ENCODE assay signal across 12 mouse cellular contexts in genomic region chr6:84209736-84210434, GRCm38 (mm10).
DNase-seq lines count a peak whose midpoint lies in the region; ATAC-seq and TF ChIP-seq lines count a peak whose summit lies in the region.
"Had no signal": no experiment of that assay in that cellular context is flagged by ENCODE, and none has a peak within 500 bp of the region (broad histone marks: within the 10 kb centered on the region; RNA-seq: fewer than 3 reads in every experiment).

No protein-coding gene starts in this region.

- no peaks in the 10 kb centered on the region for H3K4me1 ChIP-seq in lung, embryonic 14.5 days (ENCODE audit: insufficient read depth)
- H3K4me1 ChIP-seq in lung, adult 2 months (ENCODE audit: control insufficient read depth, insufficient read depth, low read length) = no peaks in the 10 kb centered on the region
- peaks cover 25% of the 10 kb centered on the region for H3K4me1 ChIP-seq in limb, embryonic 15.5 days
- H3K4me1 ChIP-seq in forebrain, embryonic 12.5 days = no peaks in the 10 kb centered on the region

- peak; percentile 47 for DNase-seq in adrenal gland, postnatal 14 days
- DNase-seq in adrenal gland, adult 18-20 months (ENCODE audit: low spot score in 2 of 2) = no peak
- peak; percentile 35 for DNase-seq in lung, embryonic 14.5 days
- DNase-seq in lung, adult 2 months = no peak
- DNase-seq in gastrocnemius, postnatal 14 days = peak; percentile 70
- DNase-seq in adrenal gland, adult 8-10 months = no peak
- DNase-seq: embryo, embryonic 11 days; spleen, adult 18-20 months had no signal

- no peak overlapping the region for H3K4me2 ChIP-seq in lung, embryonic 14.5 days
- no peak overlapping the region for H3K4me2 ChIP-seq in limb, embryonic 15.5 days
- H3K4me2 ChIP-seq in forebrain, embryonic 12.5 days = no peak overlapping the region
- H3K4me2 ChIP-seq: heart, embryonic 13.5 days had no signal

- no peak overlapping the region for H3K27ac ChIP-seq in lung, embryonic 14.5 days (ENCODE audit: low read depth)
- peak overlapping the region; percentile 62 for H3K27ac ChIP-seq in limb, embryonic 15.5 days
- no peak overlapping the region for H3K27ac ChIP-seq in forebrain, embryonic 12.5 days
- H3K27ac ChIP-seq: heart, embryonic 13.5 days; liver, embryonic 14.5 days had no signal

- H3K36me3 ChIP-seq in lung, embryonic 14.5 days (ENCODE audit: insufficient read depth) = no peaks in the 10 kb centered on the region
- H3K36me3 ChIP-seq in limb, embryonic 15.5 days = no peaks in the 10 kb centered on the region
- H3K36me3 ChIP-seq in forebrain, embryonic 12.5 days (replicated peaks) = no peaks in the 10 kb centered on the region

- no peaks in the 10 kb centered on the region for H3K9me3 ChIP-seq in lung, embryonic 14.5 days (ENCODE audit: low read depth, low read length)
- H3K9me3 ChIP-seq in limb, embryonic 15.5 days = no peaks in the 10 kb centered on the region
- H3K9me3 ChIP-seq in forebrain, embryonic 12.5 days = no peaks in the 10 kb centered on the region
- H3K9me3 ChIP-seq: heart, embryonic 13.5 days had no signal

- no peak overlapping the region for H3K4me3 ChIP-seq in lung, embryonic 14.5 days (ENCODE audit: low read depth, low read length)
- H3K4me3 ChIP-seq in lung, adult 2 months (replicated peaks; ENCODE audit: extremely low read depth, low read depth, low read length) = no peak overlapping the region
- H3K4me3 ChIP-seq in limb, embryonic 15.5 days = no peak overlapping the region
- no peak overlapping the region for H3K4me3 ChIP-seq in forebrain, embryonic 12.5 days (replicated peaks)
- H3K4me3 ChIP-seq: heart, embryonic 13.5 days had no signal

- WGBS in lung, embryonic 14.5 days = 73% methylated on average over 13 of the region's 13 CpGs
- WGBS in lung, adult 2 months = 73% methylated on average over 13 of the region's 13 CpGs
- 55% methylated on average over 13 of the region's 13 CpGs for WGBS in limb, embryonic 15.5 days
- 80% methylated on average over 13 of the region's 13 CpGs for WGBS in forebrain, embryonic 12.5 days

- H3K9ac ChIP-seq in lung, embryonic 14.5 days = no peak overlapping the region
- H3K9ac ChIP-seq in limb, embryonic 15.5 days = no peak overlapping the region
- H3K9ac ChIP-seq in forebrain, embryonic 12.5 days = no peak overlapping the region
- H3K9ac ChIP-seq: heart, embryonic 13.5 days; liver, embryonic 14.5 days had no signal

- peak; percentile 35; the same call in 1 of the 2 replicates for ATAC-seq in lung, embryonic 14.5 days (ENCODE audit: insufficient read depth)
- ATAC-seq in limb, embryonic 15.5 days (ENCODE audit: insufficient number of reproducible peaks, low FRiP score, low TSS enrichment, low read depth) = peak; percentile 27; the same call in 1 of the 2 replicates
- ATAC-seq in forebrain, embryonic 12.5 days (ENCODE audit: low FRiP score) = no peak

- TF ChIP-seq POLR2A in lung, adult 2 months (IDR thresholded peaks at IDR 0.05; ENCODE audit: borderline replicate concordance, extremely low read depth, low read depth, low read length) = no peak

- H3K27me3 ChIP-seq in lung, embryonic 14.5 days (ENCODE audit: insufficient read depth, low read length) = no peaks in the 10 kb centered on the region
- H3K27me3 ChIP-seq in limb, embryonic 15.5 days = no peaks in the 10 kb centered on the region
- H3K27me3 ChIP-seq in forebrain, embryonic 12.5 days = no peaks in the 10 kb centered on the region
- H3K27me3 ChIP-seq: heart, embryonic 13.5 days had no signal

- no peak for TF ChIP-seq CTCF in lung, embryonic 14.5 days (IDR thresholded peaks at IDR 0.05; ENCODE audit: low read depth)
- TF ChIP-seq CTCF in lung, adult 2 months (IDR thresholded peaks at IDR 0.05; ENCODE audit: insufficient read depth, low read length) = no peak

- intact Hi-C loops in gastrocnemius, postnatal 14 days (cut with DNase I; ENCODE audit: low total_unique reads) = no loop called here

Comparison
In these comparisons a context has a peak if more than half of its experiments do, and no peak if none do; other contexts are left out.
1. DNase-seq: peak in adrenal gland, postnatal 14 days (single experiment), lung, embryonic 14.5 days (single experiment) and gastrocnemius, postnatal 14 days (single experiment); none in adrenal gland, adult 18-20 months (0 of 2), lung, adult 2 months (single experiment) and adrenal gland, adult 8-10 months (single experiment).